Mouse (Mus musculus) liver, embryonic 12.5 days (tissue): ENCODE measurements around the gene Olfr221. TPM values are rescaled to one million over a fixed set of nuclear protein-coding genes. Genes with fewer than 3 reads are reported as not detected.

ENCODE experiments used
- ATAC-seq: fragments of 200-750 bp; cut with Nextera tagmentation; 2 replicates; pipeline ENCODE4 v1.8.0; 2017; ENCODE audit warnings: moderate number of reproducible peaks, mild to moderate bottlenecking, moderate library complexity
- H3K27ac ChIP-seq: fragments of 300-500 bp; sonication (generic); 2 replicates; pipeline ENCODE4 v1.5.1; 2016; ENCODE audit warnings: mild to moderate bottlenecking
- H3K27me3 ChIP-seq: fragments of 300-500 bp; sonication (generic); replicated peaks from 2 replicates; pipeline ENCODE4 v1.6.1; 2016; ENCODE audit warnings: mild to moderate bottlenecking, moderate library complexity
- H3K36me3 ChIP-seq: fragments of 300-500 bp; sonication (generic); 2 replicates; pipeline ENCODE4 v1.6.1; 2016; ENCODE audit warnings: mild to moderate bottlenecking, moderate library complexity
- H3K4me1 ChIP-seq: fragments of 300-500 bp; sonication (generic); 2 replicates; pipeline ENCODE4 v1.6.1; 2016
- H3K4me2 ChIP-seq: fragments of 300-500 bp; sonication (generic); 2 replicates; pipeline ENCODE4 v1.6.1; 2016; ENCODE audit warnings: mild to moderate bottlenecking, moderate library complexity
- H3K4me3 ChIP-seq: fragments of 300-500 bp; sonication (generic); 2 replicates; pipeline ENCODE4 v1.5.1; 2016; ENCODE audit warnings: mild to moderate bottlenecking, moderate library complexity
- H3K9ac ChIP-seq: fragments of 300-500 bp; sonication (generic); 2 replicates; pipeline ENCODE4 v1.6.1; 2016; ENCODE audit warnings: mild to moderate bottlenecking, moderate library complexity
- H3K9me3 ChIP-seq: fragments of 300-500 bp; sonication (generic); replicated peaks from 2 replicates; pipeline ENCODE4 v1.6.1; 2016; ENCODE audit warnings: mild to moderate bottlenecking, moderate library complexity
- WGBS: fragments of 180-500 bp; shearing (Covaris S2); methylation state at CpG from one replicate; pipeline ENCODE4 v1.1.7; 2016; ENCODE audit not compliant: insufficient replicate concordance; 5-methylcytosine and 5-hydroxymethylcytosine counted together
- polyA plus RNA-seq: library from polyadenylated mRNA; unstranded; fragments of >200 nt; fragmentation: Nextera tagmentation; extraction: Ambion mirVana; gene quantifications from 2 replicates; pipeline ENCODE4 v1.2.1, GENCODE M21; 2016

The Olfr221 gene
- polyA plus RNA-seq, 1 experiment from 2014 or later = not detected

DNA sequence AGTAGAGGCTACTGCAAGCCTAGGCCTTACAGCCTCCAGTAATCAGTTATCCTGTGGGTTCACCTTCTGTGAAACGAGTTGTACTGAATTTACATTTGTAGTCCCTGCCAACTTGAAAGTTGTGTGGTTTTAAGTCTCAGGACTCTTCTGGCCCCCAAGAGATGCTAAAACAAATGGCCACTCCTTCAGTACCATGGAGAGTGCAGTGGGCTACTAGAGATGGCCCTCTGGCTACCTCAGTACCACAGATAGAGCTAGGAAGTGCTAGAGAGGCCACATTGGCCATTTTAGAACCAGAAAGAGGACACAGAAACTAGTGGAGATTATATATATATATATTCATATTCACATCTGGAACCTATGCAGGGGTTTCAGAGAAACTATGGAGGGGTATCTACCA is 30.6 kb downstream of the Olfr221 start:
- WGBS = 55% methylated on average over 1 of the region's 1 CpGs
- peaks cover 25% of the 10 kb centered on the region for H3K36me3 ChIP-seq
- H3K9me3 ChIP-seq = no peaks in the 10 kb centered on the region
- H3K27ac ChIP-seq = no peak overlapping the region
- H3K4me1 ChIP-seq = peaks cover 61% of the 10 kb centered on the region
- H3K27me3 ChIP-seq = peaks cover 14% of the 10 kb centered on the region; the same call in 1 of the 2 replicates
- no peak overlapping the region for H3K4me2 ChIP-seq
- no peak for ATAC-seq
- H3K4me3 ChIP-seq = no peak overlapping the region
- H3K9ac ChIP-seq = no peak overlapping the region

DNA sequence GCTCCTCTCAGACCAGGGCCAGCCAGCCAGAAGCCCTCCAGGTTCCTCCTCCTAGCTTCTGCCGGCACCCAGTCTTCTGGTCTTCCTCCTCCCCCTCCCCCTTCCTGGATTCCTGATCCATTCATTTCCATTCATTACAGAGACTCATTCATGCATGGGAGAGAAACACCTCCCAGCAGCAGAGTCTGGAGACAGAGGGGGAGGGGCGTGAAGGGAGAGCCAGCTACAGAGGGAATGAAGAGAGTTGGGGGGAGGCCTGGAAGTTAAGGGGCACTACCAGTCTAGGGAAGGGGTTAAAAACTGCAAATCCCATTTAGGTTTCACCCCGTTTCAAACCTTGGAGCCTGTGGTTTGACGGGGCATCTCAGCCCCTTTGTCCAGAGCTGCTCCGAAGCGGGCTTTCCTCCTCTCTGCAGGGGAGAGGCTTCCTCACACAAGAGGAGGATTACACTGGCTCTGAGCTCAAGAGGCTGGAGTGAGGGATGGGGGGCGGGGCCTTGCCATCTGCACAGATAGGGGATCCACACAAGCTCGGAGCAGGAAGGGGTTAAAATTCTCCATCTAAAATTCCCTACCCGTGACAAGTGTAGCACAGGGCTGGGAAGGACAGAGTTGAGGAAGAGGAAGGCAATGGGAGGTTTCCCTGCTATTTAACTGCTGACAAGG is 31.7 kb downstream of the Olfr221 start:
- no peaks in the 10 kb centered on the region for H3K9me3 ChIP-seq
- H3K4me3 ChIP-seq = no peak overlapping the region
- peak overlapping the region; percentile 10; the same call in 1 of the 2 replicates for H3K4me2 ChIP-seq
- no peak overlapping the region for H3K9ac ChIP-seq
- peaks cover 50% of the 10 kb centered on the region for H3K4me1 ChIP-seq
- peaks cover 36% of the 10 kb centered on the region for H3K36me3 ChIP-seq
- H3K27me3 ChIP-seq = peaks cover 14% of the 10 kb centered on the region; the same call in 1 of the 2 replicates
- ATAC-seq = no peak
- no peak overlapping the region for H3K27ac ChIP-seq
- WGBS = 37% methylated on average over 9 of the region's 9 CpGs

DNA sequence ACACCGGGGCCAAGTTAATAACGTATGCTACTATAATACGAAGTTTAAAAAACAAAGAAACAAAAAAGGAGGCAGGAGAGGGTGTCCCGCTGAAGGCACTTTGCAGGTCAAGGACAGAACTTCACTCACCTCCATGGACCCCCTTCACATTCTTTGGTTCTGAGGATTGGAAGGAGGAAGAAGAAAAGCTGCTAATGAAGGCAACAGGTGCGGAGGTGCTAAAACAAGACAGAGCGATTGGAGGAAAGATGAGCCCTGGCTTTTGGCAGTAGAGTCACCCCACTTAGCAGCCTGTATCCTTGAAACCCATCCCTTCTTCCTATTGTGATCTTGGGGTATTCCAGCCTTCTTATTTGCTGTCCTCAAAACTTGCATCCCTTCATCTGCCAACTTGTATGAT is 32.4 kb downstream of the Olfr221 start:
- peaks cover 14% of the 10 kb centered on the region; the same call in 1 of the 2 replicates for H3K27me3 ChIP-seq
- no peak overlapping the region for H3K4me3 ChIP-seq

DNA sequence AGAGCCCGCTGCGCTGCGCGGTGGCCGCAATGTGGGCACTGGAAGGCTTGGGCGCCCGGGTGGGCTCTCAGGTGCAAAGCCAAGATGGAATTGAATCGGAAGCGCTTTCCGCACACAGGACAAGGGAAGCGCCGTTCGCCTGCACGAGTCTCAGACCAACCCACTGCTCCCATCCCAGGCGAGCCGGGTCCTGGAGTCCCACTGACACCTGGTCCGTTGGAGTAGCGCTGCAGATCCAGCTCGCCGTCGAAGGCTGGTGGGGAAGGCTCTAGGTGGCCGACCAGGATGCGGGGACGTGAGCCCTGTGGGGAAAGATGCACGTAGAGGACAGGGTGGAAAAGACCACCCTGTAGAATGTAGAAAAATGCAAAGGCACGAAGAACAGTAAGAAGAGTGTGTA is 32.9 kb downstream of the Olfr221 start:
- Histone ChIP-seq H3K27me3 (peaks cover 14% of the 10 kb centered on the region; the same call in 1 of the 2 replicates), H3K4me3 (no peak overlapping the region), H3K9me3 (no peaks in the 10 kb centered on the region), H3K4me1 (peaks cover 38% of the 10 kb centered on the region), H3K27ac (no peak overlapping the region), H3K9ac (no peak overlapping the region), H3K36me3 (peaks cover 48% of the 10 kb centered on the region), H3K4me2 (peak overlapping the region; percentile 34)
- WGBS = 62% methylated on average over 26 of the region's 26 CpGs
- no peak for ATAC-seq

More for the DNA sequence above, 32.4 kb downstream of the Olfr221 start:
- Histone ChIP-seq H3K36me3 (peaks cover 44% of the 10 kb centered on the region), H3K9me3 (no peaks in the 10 kb centered on the region), H3K4me2 (0 out of 2 replicates have a peak overlapping the region, but pooled peaks have one; percentile 10), H3K27ac (no peak overlapping the region), H3K9ac (no peak overlapping the region), H3K4me1 (peaks cover 42% of the 10 kb centered on the region)
- WGBS = 76% methylated on average over 6 of the region's 6 CpGs
- no peak for ATAC-seq

DNA sequence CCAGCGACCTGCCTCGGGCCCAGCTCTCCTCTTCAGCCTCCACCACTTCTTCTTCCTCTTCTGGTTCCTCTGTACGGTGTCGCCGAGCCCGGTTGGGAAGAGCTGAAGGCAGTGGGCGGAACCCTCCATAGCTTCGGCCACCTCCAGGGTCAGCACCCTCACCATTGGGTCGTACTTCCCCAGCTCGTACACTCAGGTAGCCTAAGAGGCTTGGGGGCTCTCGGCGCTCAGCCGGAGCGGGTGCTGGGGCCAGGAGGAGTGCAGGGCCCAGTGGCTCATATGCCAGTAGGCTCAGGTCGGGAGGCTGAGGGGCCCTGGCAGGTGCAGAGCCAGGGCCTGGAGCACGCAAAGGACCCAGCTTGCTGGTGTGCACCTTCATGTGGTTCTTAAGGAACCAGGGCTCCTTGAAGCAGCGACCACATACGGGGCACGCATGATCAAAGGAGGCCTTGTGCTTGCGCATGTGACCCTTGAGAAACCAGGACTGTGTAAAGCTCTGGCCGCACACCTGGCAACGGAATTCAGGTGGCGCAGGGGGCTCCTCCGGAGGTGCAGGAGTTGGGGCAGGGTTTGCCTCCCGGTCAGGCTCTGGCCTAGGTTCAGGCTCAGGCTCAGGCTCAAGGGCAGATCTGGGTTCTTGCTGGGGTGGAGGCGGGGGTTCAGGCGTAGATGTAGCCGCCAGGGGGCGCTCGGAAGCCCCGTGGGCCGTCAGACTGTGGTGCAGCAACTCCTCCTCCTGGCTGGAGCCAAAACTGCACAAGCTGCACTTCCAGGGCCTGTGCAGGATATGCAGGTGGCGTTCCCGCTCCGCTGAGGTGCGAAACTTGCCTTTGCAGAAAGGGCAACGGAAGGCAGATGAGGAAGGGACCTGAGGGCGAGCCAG is 33.7 kb downstream of the Olfr221 start:
- H3K27me3 ChIP-seq = peaks cover 14% of the 10 kb centered on the region; the same call in 1 of the 2 replicates
- H3K4me1 ChIP-seq = peaks cover 31% of the 10 kb centered on the region
- peak overlapping the region; percentile 34 for H3K4me2 ChIP-seq
- H3K4me3 ChIP-seq = no peak overlapping the region
- no peak overlapping the region for H3K9ac ChIP-seq
- H3K36me3 ChIP-seq = peaks cover 56% of the 10 kb centered on the region
- H3K27ac ChIP-seq = no peak overlapping the region
- ATAC-seq = peak; percentile 76
- whole genome bisulfite sequencing = 51% methylated on average over 38 of the region's 38 CpGs
- no peaks in the 10 kb centered on the region for H3K9me3 ChIP-seq

DNA sequence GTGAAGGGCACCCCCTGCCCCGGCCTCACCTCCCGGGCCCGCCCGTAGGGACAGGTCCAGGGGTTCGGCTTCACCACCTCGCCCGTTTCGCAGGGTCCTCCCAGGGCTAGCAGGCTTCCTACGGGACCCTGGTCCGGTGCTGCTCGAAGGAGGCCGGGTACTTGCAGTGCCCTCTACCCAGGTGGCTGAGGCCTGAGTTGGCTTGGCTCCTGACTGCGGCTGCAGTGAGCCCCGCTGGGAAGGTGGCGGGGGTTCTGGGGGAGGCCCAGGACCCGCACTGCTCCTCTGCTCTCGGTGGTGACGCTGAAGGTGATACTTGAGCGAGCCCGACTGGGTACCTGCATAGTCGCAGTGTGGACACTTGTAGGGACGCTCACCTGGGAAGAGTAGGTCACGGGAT is 35.5 kb downstream of the Olfr221 start:
- no peaks in the 10 kb centered on the region for H3K9me3 ChIP-seq
- H3K27ac ChIP-seq = no peak overlapping the region
- peaks cover 74% of the 10 kb centered on the region for H3K36me3 ChIP-seq
- H3K9ac ChIP-seq = no peak overlapping the region
- 92% methylated on average over 23 of the region's 23 CpGs for WGBS
- no peak for ATAC-seq
- no peak overlapping the region for H3K4me3 ChIP-seq
- H3K4me1 ChIP-seq = peaks cover 28% of the 10 kb centered on the region
- no peak overlapping the region for H3K4me2 ChIP-seq
- H3K27me3 ChIP-seq = peaks cover 14% of the 10 kb centered on the region; the same call in 1 of the 2 replicates

DNA sequence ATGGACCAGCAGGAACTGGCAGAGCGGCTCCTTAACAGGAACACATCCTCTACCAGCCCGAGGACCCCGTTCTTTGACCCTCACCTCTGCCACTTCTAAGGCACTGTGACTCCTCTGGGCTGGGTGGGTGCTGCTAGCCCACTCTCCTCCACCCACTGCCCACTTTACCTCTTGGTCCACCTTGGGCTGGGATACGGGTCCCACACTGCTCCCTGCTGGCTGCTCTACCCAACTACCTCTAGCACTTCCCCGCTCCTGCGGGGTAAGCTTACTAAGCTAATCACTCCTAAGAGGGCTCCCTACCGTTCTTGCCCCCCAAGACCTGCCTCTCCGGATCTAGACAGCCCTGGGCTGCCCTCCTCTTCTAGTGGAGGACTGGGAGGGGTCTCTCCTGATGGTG is 36.0 kb downstream of the Olfr221 start:
- H3K9me3 ChIP-seq = no peaks in the 10 kb centered on the region

DNA sequence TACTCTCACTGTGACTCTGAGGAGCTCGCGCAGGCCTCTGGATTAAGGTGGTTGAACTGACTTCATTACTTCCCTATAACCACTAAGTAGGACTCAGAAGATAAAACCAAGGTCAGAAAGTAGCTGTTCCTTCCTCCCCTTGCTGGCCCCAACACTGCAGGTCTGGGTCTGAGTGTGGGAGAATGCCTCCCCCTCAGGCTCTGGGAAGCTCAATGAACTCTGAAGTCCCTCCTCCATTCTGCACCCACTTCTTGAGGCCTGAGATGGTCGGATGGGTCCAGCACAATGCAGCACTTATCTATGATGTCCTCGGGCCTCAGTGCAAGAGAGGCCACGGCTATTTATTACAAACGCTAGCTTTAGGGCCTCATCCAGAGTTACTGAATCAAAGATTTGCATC is 36.6 kb downstream of the Olfr221 start:
- ATAC-seq = no peak
- 80% methylated on average over 6 of the region's 6 CpGs for WGBS
- Histone ChIP-seq H3K27ac (no peak overlapping the region), H3K4me2 (no peak overlapping the region), H3K27me3 (peaks cover 14% of the 10 kb centered on the region; the same call in 1 of the 2 replicates), H3K36me3 (peaks cover 80% of the 10 kb centered on the region), H3K4me3 (no peak overlapping the region), H3K9me3 (no peaks in the 10 kb centered on the region), H3K9ac (no peak overlapping the region), H3K4me1 (peaks cover 24% of the 10 kb centered on the region)

More for the DNA sequence above, 36.0 kb downstream of the Olfr221 start:
- H3K9ac ChIP-seq = no peak overlapping the region
- peaks cover 75% of the 10 kb centered on the region for H3K36me3 ChIP-seq
- H3K4me1 ChIP-seq = peaks cover 28% of the 10 kb centered on the region
- peaks cover 14% of the 10 kb centered on the region; the same call in 1 of the 2 replicates for H3K27me3 ChIP-seq
- no peak overlapping the region for H3K4me2 ChIP-seq
- WGBS = 84% methylated on average over 8 of the region's 8 CpGs
- no peak overlapping the region for H3K27ac ChIP-seq
- ATAC-seq = no peak
- H3K4me3 ChIP-seq = no peak overlapping the region

DNA sequence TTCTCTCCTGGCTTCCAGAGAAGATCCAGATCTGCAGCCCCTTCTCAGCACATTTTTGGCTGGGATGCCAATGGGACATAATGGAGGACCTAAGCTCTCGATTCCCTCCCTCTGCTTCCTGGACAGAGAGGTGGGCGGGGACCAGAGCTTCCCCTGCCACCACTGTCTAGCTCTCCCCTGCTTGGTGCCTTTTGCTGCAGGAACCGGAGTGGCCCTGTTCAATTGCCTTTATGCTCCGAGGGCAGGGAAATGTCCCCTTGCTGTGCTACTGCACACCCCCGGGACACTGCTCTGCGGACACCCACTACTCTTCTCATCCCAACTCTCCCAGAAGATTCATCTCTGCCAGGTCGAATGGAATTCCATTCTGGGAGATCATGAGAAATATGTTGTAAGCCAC is 37.1 kb downstream of the Olfr221 start:
- Histone ChIP-seq H3K4me3 (no peak overlapping the region), H3K4me2 (no peak overlapping the region), H3K4me1 (peaks cover 19% of the 10 kb centered on the region), H3K9ac (no peak overlapping the region), H3K36me3 (peaks cover 84% of the 10 kb centered on the region), H3K27ac (no peak overlapping the region), H3K9me3 (no peaks in the 10 kb centered on the region), H3K27me3 (peaks cover 10% of the 10 kb centered on the region; the same call in 1 of the 2 replicates)
- 72% methylated on average over 7 of the region's 7 CpGs for WGBS
- ATAC-seq = no peak

DNA sequence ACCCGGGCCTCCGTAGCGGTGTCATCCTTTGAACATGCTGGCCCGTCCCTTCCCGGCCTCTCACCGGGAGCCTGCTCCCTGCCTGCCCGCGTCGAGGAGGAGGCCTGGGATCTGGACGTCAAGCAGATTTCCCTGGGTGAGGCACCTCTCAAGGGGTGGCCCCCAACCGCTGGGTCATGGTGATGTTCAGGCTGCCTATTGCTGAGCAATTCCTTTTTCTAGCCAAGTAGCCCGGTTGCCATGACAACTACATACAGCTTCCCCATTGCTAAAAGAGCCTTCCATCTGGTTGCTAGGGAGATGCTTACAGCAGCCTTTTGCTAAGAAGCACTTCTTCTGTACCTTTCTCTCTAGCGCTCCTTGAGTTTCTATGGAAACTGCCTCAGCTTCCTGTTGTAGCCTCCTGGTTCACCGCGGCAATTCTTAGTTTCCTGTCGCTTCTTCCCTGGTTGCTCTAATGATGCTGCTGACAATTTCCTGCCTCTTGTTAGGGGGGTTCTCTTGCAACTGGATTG is 38.2 kb downstream of the Olfr221 start:
- peaks cover 87% of the 10 kb centered on the region for H3K36me3 ChIP-seq
- no peak overlapping the region for H3K27ac ChIP-seq
- no peak overlapping the region for H3K4me2 ChIP-seq
- no peak overlapping the region for H3K4me3 ChIP-seq
- H3K9me3 ChIP-seq = no peaks in the 10 kb centered on the region
- H3K27me3 ChIP-seq = no peaks in the 10 kb centered on the region
- H3K9ac ChIP-seq = no peak overlapping the region
- ATAC-seq = no peak
- 57% methylated on average over 16 of the region's 16 CpGs for WGBS
- H3K4me1 ChIP-seq = peaks cover 9% of the 10 kb centered on the region

DNA sequence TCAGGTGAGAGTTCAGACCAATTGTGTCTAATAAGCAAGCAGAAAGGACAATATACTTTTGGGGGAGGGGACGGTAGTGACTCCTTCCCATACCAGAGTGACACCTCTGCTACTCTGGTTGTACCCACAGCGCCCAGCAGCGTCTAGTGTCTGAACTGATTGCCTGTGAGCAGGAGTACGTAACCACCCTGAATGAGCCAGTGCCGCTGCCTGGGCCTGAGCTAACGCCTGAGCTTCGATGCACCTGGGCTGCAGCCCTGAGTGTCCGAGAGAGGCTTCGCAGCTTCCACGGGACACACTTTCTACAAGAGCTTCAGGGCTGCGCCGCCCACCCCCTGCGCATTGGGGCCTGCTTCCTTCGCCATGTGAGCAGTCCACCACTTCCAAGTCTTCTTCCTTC is 44.8 kb downstream of the Olfr221 start:
- H3K27ac ChIP-seq = no peak overlapping the region
- ATAC-seq = no peak
- H3K9ac ChIP-seq = no peak overlapping the region
- no peaks in the 10 kb centered on the region for H3K27me3 ChIP-seq
- no peak overlapping the region for H3K4me3 ChIP-seq
- no peaks in the 10 kb centered on the region for H3K9me3 ChIP-seq
- 87% methylated on average over 14 of the region's 14 CpGs for WGBS
- H3K36me3 ChIP-seq = peaks cover 85% of the 10 kb centered on the region
- peaks cover 17% of the 10 kb centered on the region for H3K4me1 ChIP-seq
- H3K4me2 ChIP-seq = no peak overlapping the region

DNA sequence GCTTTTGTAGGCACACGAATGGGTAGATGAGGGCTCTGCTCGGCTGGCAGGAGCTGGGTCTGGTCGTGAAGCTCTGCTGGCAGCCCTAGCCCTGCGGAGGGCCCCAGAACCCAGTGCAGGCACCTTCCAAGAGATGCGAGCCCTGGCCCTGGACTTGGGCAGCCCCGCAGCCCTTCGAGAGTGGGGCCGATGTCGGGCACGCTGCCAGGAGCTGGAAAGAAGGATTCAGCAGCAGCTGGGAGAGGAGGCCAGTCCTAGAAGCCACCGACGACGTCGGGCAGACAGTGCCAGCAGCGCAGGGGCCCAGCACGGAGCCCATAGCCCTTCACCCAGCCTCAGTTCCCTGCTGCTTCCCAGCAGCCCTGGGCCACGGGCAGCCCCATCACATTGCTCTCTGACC is 45.4 kb downstream of the Olfr221 start:
- no peaks in the 10 kb centered on the region for H3K27me3 ChIP-seq
- ATAC-seq = no peak
- H3K4me1 ChIP-seq = peaks cover 17% of the 10 kb centered on the region
- H3K4me2 ChIP-seq = no peak overlapping the region
- no peak overlapping the region for H3K4me3 ChIP-seq
- no peak overlapping the region for H3K9ac ChIP-seq
- 71% methylated on average over 17 of the region's 17 CpGs for WGBS
- no peaks in the 10 kb centered on the region for H3K9me3 ChIP-seq
- H3K36me3 ChIP-seq = peaks cover 85% of the 10 kb centered on the region
- H3K27ac ChIP-seq = no peak overlapping the region
